Mouse (Mus musculus) MEL (cell line): ENCODE data around the gene Mrpl51.

ENCODE experiments used
- E2F4 ChIP-seq: IDR thresholded peaks from 2 replicates; pipeline ENCODE4 v1.6.1; 2011; ENCODE audit warnings: low read depth, low read length, improper control_type of control experiment, borderline replicate concordance
- EP300 ChIP-seq, 2 experiments: IDR thresholded peaks; 2 replicates each; pipeline ENCODE4 v1.6.1; 2011; ENCODE audit warnings: improper control_type of control experiment in 2 of 2, low read length in 2 of 2, low read depth in 1 of 2, mild to moderate bottlenecking in 1 of 2
- MAX ChIP-seq: IDR thresholded peaks from 2 replicates; pipeline ENCODE4 v1.6.1; 2011; ENCODE audit warnings: low read length, improper control_type of control experiment
- POLR2A ChIP-seq, 2 experiments: IDR thresholded peaks; 2 replicates each; pipeline ENCODE4 v1.6.1; 2011 to 2012; ENCODE audit warnings: low read length in 2 of 2, mild to moderate bottlenecking in 2 of 2, control low read depth in 1 of 2, improper control_type of control experiment in 1 of 2, low read depth in 1 of 2, moderate library complexity in 1 of 2; ENCODE audit not compliant: control insufficient read depth in 1 of 2, insufficient read depth in 1 of 2, poor library complexity in 1 of 2
- POLR2AphosphoS5 ChIP-seq: IDR thresholded peaks from 2 replicates; pipeline ENCODE4 v1.6.1; 2012; ENCODE audit warnings: low read depth, borderline replicate concordance, mild to moderate bottlenecking, inconsistent platforms, low read length, moderate library complexity, mixed read lengths
- TCF12 ChIP-seq: IDR thresholded peaks from 2 replicates; pipeline ENCODE4 v1.6.1; 2014; ENCODE audit warnings: low read depth, mild to moderate bottlenecking, inconsistent platforms, low read length, improper control_type of control experiment, moderate library complexity

DNA sequence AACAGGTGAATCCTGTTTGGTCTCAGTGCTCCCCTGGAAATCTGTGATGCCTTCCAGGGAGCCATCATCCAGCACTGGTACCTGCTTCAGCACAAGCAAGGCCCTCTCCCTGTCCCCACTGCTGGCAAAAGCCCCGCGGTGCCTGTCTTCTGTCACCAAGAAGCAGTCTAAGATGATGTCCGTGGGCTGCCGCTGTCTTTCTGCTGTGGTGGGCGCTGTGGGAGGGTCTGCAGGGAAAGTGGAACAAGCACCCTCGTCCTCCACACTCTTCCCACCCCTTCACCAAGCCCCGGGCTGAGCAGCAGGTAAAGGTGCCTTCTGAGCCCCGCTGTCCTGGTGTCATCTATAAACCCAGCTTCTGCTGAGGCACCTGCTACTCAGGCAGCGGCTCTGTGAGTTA, 39.0 kb downstream of the Mrpl51 start:
- no peak for TF ChIP-seq POLR2AphosphoS5
- TF ChIP-seq MAX, result no peak
- no peak for TF ChIP-seq POLR2A (IDR thresholded peaks at IDR 0.05; ENCODE audit: control insufficient read depth in 1 of 2, insufficient read depth in 1 of 2, low read depth in 1 of 2, low read length in 2 of 2, poor library complexity in 1 of 2)
- TF ChIP-seq TCF12, result no peak
- TF ChIP-seq EP300 (IDR thresholded peaks at IDR 0.05; ENCODE audit: low read depth in 1 of 2, low read length in 2 of 2), result no peak
- TF ChIP-seq E2F4, result no peak
